Mouse (Mus musculus): Measurements from ENCODE around the gene Smad3. TPM values are rescaled to one million over a fixed set of nuclear protein-coding genes. Genes with fewer than 3 reads are reported as not detected.
A peak's percentile ranks its signal among the peaks of the same experiment; 100 is the strongest.

The Smad3 gene
- polyA plus RNA-seq, 1 experiment from 2014 or later, result 11.8 TPM

GRCm38 (mm10) chr9:63738086-63738701 is 19.6 kb downstream of the Smad3 start:
- Histone ChIP-seq H3K27ac (ENCODE audit: low read length) (no peak overlapping the region), H3K4me2 (replicated peaks; ENCODE audit: low read depth, low read length) (no peak overlapping the region), H3K4me3 (ENCODE audit: low read depth, low read length) (no peak overlapping the region), H3K36me3 (ENCODE audit: insufficient read depth, low read length) (no peaks in the 10 kb centered on the region), H3K9ac (replicated peaks; ENCODE audit: low read depth) (no peak overlapping the region), H3K9me3 (ENCODE audit: low read length) (no peaks in the 10 kb centered on the region), H3K4me1 (ENCODE audit: insufficient read depth, low read depth, low read length) (peaks cover 37% of the 10 kb centered on the region), H3K27me3 (replicated peaks; ENCODE audit: insufficient read depth, low read length) (no peaks in the 10 kb centered on the region)
- 69% methylated on average over 12 of the region's 12 CpGs for WGBS
- no peak for TF ChIP-seq CTCF (IDR thresholded peaks at IDR 0.05)
- no peak for TF ChIP-seq EP300 (IDR thresholded peaks at IDR 0.05)
- ATAC-seq (no peak; the same call in 1 of the 2 replicates), DNase-seq (ENCODE audit: low spot score) (no peak)

- 62% methylated on average over 9 of the region's 9 CpGs for WGBS
- no peaks in the 10 kb centered on the region for H3K9me3 ChIP-seq (ENCODE audit: low read length)
- H3K27me3 ChIP-seq (replicated peaks; ENCODE audit: insufficient read depth, low read length), result no peaks in the 10 kb centered on the region
- TF ChIP-seq EP300 (IDR thresholded peaks at IDR 0.05) (no peak), CTCF (IDR thresholded peaks at IDR 0.05) (no peak)
- ATAC-seq (peak; percentile 42), DNase-seq (ENCODE audit: low spot score) (peak; percentile 73)
- H3K4me2 ChIP-seq (replicated peaks; ENCODE audit: low read depth, low read length), result no peak overlapping the region
- H3K27ac ChIP-seq (ENCODE audit: low read length), result no peak overlapping the region
- no peaks in the 10 kb centered on the region for H3K36me3 ChIP-seq (ENCODE audit: insufficient read depth, low read length)
- H3K4me3 ChIP-seq (ENCODE audit: low read depth, low read length), result no peak overlapping the region
- no peak overlapping the region for H3K9ac ChIP-seq (replicated peaks; ENCODE audit: low read depth)
- peaks cover 30% of the 10 kb centered on the region for H3K4me1 ChIP-seq (ENCODE audit: insufficient read depth, low read depth, low read length)
Measured at GRCm38 (mm10) chr9:63737426-63737931, 20.3 kb downstream of the Smad3 start.

- peaks cover 12% of the 10 kb centered on the region; the same call in 1 of the 2 replicates for H3K4me1 ChIP-seq (ENCODE audit: insufficient read depth, low read depth, low read length)
Measured at GRCm38 (mm10) chr9:63734261-63734660, 23.5 kb downstream of the Smad3 start.

GRCm38 (mm10) chr9:63732700-63733099 is 25.1 kb downstream of the Smad3 start:
- no peak overlapping the region for H3K4me2 ChIP-seq (replicated peaks; ENCODE audit: low read depth, low read length)
- no peak overlapping the region for H3K27ac ChIP-seq (ENCODE audit: low read length)
- 89% methylated on average over 7 of the region's 7 CpGs for WGBS
- ATAC-seq (no peak), DNase-seq (ENCODE audit: low spot score) (no peak)
- H3K9ac ChIP-seq (replicated peaks; ENCODE audit: low read depth), result no peak overlapping the region
- no peaks in the 10 kb centered on the region for H3K9me3 ChIP-seq (ENCODE audit: low read length)
- peaks cover 4% of the 10 kb centered on the region; the same call in 1 of the 2 replicates for H3K4me1 ChIP-seq (ENCODE audit: insufficient read depth, low read depth, low read length)
- TF ChIP-seq CTCF (IDR thresholded peaks at IDR 0.05), result no peak
- TF ChIP-seq EP300 (IDR thresholded peaks at IDR 0.05), result no peak
- no peak overlapping the region for H3K4me3 ChIP-seq (ENCODE audit: low read depth, low read length)
- no peaks in the 10 kb centered on the region for H3K36me3 ChIP-seq (ENCODE audit: insufficient read depth, low read length)
- H3K27me3 ChIP-seq (replicated peaks; ENCODE audit: insufficient read depth, low read length), result no peaks in the 10 kb centered on the region

More at GRCm38 (mm10) chr9:63734261-63734660, 23.5 kb downstream of the Smad3 start:
- Histone ChIP-seq H3K9me3 (ENCODE audit: low read length) (no peaks in the 10 kb centered on the region), H3K4me2 (replicated peaks; ENCODE audit: low read depth, low read length) (no peak overlapping the region), H3K4me3 (ENCODE audit: low read depth, low read length) (no peak overlapping the region), H3K36me3 (ENCODE audit: insufficient read depth, low read length) (no peaks in the 10 kb centered on the region), H3K27ac (ENCODE audit: low read length) (no peak overlapping the region), H3K9ac (replicated peaks; ENCODE audit: low read depth) (no peak overlapping the region), H3K27me3 (replicated peaks; ENCODE audit: insufficient read depth, low read length) (no peaks in the 10 kb centered on the region)
- no peak for ATAC-seq
- DNase-seq (ENCODE audit: low spot score), result no peak
- 84% methylated on average over 8 of the region's 8 CpGs for WGBS
- TF ChIP-seq CTCF (IDR thresholded peaks at IDR 0.05) (no peak), EP300 (IDR thresholded peaks at IDR 0.05) (no peak)

- ATAC-seq (peak; percentile 23; the same call in 1 of the 2 replicates), DNase-seq (ENCODE audit: low spot score) (no peak)
- H3K9me3 ChIP-seq (ENCODE audit: low read length), result no peaks in the 10 kb centered on the region
- no peak overlapping the region for H3K4me3 ChIP-seq (ENCODE audit: low read depth, low read length)
- H3K4me2 ChIP-seq (replicated peaks; ENCODE audit: low read depth, low read length), result no peak overlapping the region
- no peaks in the 10 kb centered on the region for H3K27me3 ChIP-seq (replicated peaks; ENCODE audit: insufficient read depth, low read length)
- H3K36me3 ChIP-seq (ENCODE audit: insufficient read depth, low read length), result no peaks in the 10 kb centered on the region
- H3K4me1 ChIP-seq (ENCODE audit: insufficient read depth, low read depth, low read length), result peaks cover 13% of the 10 kb centered on the region; the same call in 1 of the 2 replicates
- H3K9ac ChIP-seq (replicated peaks; ENCODE audit: low read depth), result no peak overlapping the region
- TF ChIP-seq CTCF (IDR thresholded peaks at IDR 0.05), result no peak
- no peak for TF ChIP-seq EP300 (IDR thresholded peaks at IDR 0.05)
- WGBS, result 75% methylated on average over 9 of the region's 9 CpGs
- H3K27ac ChIP-seq (ENCODE audit: low read length), result no peak overlapping the region
Measured at GRCm38 (mm10) chr9:63731114-63731828, 26.5 kb downstream of the Smad3 start.

GRCm38 (mm10) chr9:63728969-63729368 is 28.8 kb downstream of the Smad3 start:
- Histone ChIP-seq H3K9ac (replicated peaks; ENCODE audit: low read depth) (no peak overlapping the region), H3K36me3 (ENCODE audit: insufficient read depth, low read length) (no peaks in the 10 kb centered on the region), H3K9me3 (ENCODE audit: low read length) (no peaks in the 10 kb centered on the region), H3K27ac (ENCODE audit: low read length) (no peak overlapping the region), H3K4me2 (replicated peaks; ENCODE audit: low read depth, low read length) (no peak overlapping the region), H3K4me3 (ENCODE audit: low read depth, low read length) (no peak overlapping the region), H3K4me1 (ENCODE audit: insufficient read depth, low read depth, low read length) (peaks cover 18% of the 10 kb centered on the region; the same call in 1 of the 2 replicates), H3K27me3 (replicated peaks; ENCODE audit: insufficient read depth, low read length) (no peaks in the 10 kb centered on the region)
- WGBS, result 68% methylated on average over 10 of the region's 10 CpGs
- TF ChIP-seq CTCF (IDR thresholded peaks at IDR 0.05), result no peak
- TF ChIP-seq EP300 (IDR thresholded peaks at IDR 0.05), result no peak
- ATAC-seq (peak; percentile 31; the same call in 1 of the 2 replicates), DNase-seq (ENCODE audit: low spot score) (peak; percentile 54)
